Mouse (Mus musculus): ENCODE measurements around the gene Arsg.
A peak's percentile ranks its signal among the peaks of the same experiment; 100 is the strongest.
"Not testable (repeated sequence)": the region's sequence is repeated elsewhere in the genome, so short reads cannot be mapped to it uniquely, and the experiment has no call there.

The Arsg gene

DNA sequence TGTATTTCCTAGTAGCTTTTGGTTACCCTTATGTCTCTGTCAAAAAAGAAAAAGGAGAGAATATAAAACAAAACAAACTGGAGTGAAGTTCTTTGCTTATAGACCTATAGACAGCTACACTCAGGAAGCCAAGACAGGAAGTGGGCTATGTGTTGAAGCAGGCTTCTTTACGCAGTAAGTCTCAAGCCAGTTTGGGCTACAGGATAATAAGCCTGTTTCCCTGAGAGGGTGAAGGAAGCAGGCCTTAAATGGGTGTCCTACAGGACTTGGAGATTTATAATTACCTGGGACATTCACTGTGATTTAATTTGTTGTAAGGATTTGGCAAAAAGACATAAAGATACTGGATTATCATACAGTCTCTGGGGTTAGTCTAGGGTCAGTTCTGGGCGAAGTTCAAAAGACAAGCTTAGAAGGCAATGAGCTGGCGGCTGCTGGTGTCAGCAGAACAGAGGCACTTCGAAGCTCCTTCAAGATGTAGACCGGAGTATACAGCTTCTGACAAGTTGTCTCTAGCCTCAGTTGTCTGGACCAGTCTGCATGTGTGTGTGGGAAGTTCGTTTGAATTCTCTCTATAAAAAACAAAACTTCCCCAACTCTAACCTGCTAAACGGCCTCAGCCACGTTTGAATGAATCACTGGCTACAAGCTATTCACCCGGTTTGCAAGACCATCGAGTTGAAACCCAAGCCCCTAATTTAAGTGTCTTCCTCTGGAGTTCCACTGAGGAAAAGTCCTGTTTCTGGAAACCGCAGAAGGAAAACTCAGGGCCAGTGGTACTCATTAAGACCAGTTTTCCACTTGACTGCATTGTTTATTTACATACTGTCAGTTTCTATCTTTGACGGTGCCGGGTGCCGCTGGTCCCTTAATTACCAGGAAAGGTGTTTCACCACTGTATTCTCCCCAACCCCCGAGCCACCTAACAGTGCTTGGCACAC is 2.0 kb upstream of the Arsg start:
- no peak for DNase-seq

GRCm38 (mm10) chr11:109472171-109472691 is 943 bp upstream of the Arsg start:
- peak in 1 of 2 experiments; percentile 27 for DNase-seq

DNA sequence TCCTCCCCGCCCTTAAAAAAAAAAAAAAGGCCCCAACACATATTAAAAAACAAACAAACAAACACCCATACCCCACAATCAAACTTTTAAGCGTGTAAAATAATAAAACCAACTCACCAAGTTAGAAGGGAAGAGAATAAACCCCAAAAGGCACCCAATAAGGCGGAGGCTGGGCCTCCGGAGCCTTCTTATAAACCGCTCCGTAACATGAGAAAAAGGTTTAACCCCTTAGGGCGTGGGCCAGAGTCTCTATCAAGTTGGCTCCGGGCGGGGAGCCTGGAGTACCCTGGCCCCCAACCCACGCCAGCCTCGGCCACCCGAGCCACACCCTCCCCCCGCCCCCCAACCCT is 378 bp upstream of the Arsg start:
- peak in 1 of 2 experiments; percentile 20 for DNase-seq

GRCm38 (mm10) chr11:109474086-109474742 is 1.0 kb downstream of the Arsg start:
- no peak for DNase-seq

- no peak for DNase-seq
Measured at GRCm38 (mm10) chr11:109474836-109475235, 1.7 kb downstream of the Arsg start.

- DNase-seq: no peak
Measured at GRCm38 (mm10) chr11:109475717-109476116, 2.5 kb downstream of the Arsg start.

DNA sequence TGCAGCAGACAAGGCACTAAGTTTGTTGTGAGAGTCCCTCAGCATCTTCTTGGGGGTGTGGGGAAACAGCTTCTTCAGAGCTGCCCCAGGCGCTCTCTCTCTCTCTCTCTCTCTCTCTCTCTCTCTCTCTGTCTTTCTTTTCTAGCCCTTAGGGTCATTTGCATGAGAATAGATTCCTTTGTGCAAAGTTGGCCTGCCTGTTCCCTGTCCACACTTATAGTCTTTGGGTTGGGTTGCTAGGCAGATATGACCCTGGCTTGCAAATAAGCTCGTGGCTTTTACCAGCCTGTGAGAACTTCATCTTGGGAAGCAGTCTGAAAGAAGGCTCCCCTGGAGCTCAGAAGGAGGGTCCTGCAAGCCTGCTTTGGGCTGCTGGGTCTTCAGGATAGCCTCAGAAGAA is 3.1 kb downstream of the Arsg start:
- no peak for DNase-seq

DNA sequence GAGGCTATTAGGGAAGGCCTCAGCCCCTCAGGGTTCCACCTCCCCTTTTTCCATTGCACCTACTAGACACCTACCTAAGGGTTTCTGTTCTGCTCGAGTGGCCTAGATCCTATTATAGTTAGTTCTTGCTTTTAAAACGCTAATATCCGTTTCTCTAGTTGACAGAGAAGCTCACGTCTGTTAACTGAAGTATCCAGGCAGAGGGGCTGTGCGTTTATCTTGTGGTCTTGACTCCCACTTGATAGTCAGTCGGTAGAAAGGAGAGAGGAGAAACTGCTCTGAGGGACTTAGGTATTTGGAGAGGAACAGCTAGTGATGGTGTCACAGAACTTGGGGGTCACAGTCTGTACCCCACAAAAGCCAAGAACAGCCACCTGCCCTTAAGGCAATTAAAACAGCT is 3.5 kb downstream of the Arsg start:
- DNase-seq: no peak

GRCm38 (mm10) chr11:109477606-109478380 is 4.6 kb downstream of the Arsg start:
- DNase-seq: no peak

GRCm38 (mm10) chr11:109479575-109480285 is 6.6 kb downstream of the Arsg start:
- DNase-seq: no peak

GRCm38 (mm10) chr11:109480440-109480839 is 7.3 kb downstream of the Arsg start:
- no peak for DNase-seq

DNA sequence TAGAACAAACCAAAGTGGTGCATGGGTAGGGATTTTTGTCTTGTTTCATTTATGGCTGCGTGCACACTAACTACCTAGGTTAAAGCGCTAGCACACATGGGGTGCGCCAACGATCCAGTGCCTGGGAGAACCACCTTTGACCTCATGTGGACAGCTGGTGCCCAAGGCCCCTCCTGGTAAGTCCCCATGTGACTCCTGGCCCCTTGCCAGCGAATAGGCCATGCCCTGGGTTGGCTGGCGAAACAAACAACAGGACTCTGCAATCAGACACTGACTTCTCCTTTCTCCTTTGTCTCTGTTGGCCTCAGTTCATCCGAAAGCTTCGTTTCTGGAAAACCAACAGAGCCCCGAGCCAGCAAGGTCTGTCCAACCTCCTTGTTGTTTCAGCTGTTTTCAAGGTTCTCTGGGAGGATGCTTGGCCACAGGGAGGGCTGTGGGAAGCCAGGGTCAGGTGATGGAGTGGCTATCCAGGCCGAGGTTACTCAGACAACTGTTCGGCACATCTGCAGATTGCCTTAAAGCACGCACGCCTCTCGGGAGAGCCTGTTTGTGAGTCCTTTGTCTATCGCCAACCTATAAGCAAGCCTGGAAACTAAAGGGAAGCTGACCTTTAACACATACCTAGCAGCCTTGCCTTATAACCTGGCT is 12.3 kb downstream of the Arsg start:
- DNase-seq: peak; percentile 56 to 70

GRCm38 (mm10) chr11:109487111-109487510 is 13.9 kb downstream of the Arsg start:
- DNase-seq: peak in 1 of 2 experiments; percentile 24

- DNase-seq: peak in 1 of 2 experiments; percentile 48
Measured at GRCm38 (mm10) chr11:109487991-109488684, 15.0 kb downstream of the Arsg start.

- DNase-seq: no peak
Measured at GRCm38 (mm10) chr11:109489763-109490162, 16.6 kb downstream of the Arsg start.

DNA sequence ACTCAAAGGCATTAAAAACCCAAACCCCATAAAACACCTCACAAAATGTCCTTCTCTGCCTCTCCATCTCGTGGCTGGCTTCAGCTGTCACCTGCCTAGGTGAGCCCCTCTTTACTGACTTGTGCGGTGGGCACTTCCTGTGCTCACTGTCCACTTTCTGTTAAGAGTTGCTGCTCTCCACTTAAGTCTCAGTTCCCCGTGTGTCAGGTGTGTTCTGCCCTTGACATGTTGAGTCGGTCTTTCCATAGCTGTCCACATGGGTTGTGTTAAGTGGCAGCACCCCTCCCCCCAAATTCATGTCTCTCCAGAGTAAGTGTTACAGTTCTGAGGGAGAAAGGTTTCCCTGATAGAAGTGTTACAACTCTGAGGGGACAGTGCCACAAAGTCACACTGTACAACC is 18.7 kb downstream of the Arsg start:
- no peak for DNase-seq

- not testable (repeated sequence) for DNase-seq
Measured at GRCm38 (mm10) chr11:109492847-109493464, 19.8 kb downstream of the Arsg start.

- DNase-seq: peak in 1 of 2 experiments; percentile 43
Measured at GRCm38 (mm10) chr11:109494890-109495770, 22.0 kb downstream of the Arsg start.

DNA sequence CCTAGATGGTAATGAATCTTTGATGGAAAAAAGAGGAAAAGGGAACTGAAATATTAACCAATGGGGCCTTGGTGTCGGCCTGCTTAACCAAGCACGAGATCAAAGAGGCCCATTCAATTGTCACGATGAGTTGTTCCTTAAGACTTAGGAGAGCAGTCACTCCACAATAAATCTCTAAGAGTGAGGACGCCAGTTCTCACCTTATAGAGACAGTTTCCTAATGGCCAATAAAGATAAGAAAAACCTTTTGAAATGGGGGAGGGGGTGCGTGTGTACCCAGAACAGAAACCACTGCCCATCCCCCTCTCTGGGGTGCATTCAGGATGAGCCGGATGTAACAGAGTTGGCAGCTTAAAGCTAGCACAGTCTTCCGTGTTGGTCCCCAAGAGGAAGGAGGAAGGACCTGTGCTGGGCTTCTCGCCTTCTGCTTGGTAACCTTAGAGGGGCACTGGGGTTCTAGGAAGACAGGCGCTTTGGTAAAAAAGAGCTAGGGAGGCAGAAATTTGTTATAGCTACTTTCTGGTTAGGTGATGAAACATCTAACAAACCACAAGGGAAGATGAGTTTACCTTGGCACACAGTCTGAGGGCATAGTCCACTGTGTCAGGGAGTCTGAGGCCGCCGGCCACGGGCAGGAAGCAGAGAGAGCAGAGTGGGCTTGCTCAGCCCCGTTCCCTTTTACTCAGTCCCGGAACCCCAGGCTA is 22.7 kb downstream of the Arsg start:
- no peak for DNase-seq

Data from lung, adult 18-20 months (tissue).